Mouse (Mus musculus) embryo, embryonic 9.5 days (tissue): ENCODE measurements around the gene Vmn1r70.

Experiments used
- DNase-seq: peaks from one replicate; pipeline ENCODE4 v3.0.0-alpha.2; 2017; ENCODE audit errors: extremely low spot score

The Vmn1r70 gene

DNA sequence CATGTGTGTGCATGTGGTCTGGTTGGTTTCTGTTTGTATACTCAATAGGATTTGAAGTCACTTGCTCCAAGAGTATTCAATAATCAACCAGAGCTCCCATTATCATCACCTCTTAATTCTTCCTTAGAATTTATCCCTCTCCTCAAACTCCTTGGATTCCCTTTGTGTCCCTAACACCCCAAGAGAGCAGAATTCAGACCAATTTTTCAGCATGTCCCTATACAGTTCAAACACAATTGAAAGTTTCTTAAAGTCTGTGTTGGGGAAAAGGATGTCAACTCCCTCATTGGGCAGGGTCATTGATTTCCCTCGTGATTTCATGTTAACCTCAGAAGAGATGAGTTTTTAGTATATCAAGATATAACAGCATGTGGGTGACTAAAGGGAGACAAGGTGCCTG, at the start of gene Vmn1r70:
Gene Vmn1r70 (plus strand): TSS at position 301 of the 400 bp plus-strand sequence.
- no peak for DNase-seq

DNA sequence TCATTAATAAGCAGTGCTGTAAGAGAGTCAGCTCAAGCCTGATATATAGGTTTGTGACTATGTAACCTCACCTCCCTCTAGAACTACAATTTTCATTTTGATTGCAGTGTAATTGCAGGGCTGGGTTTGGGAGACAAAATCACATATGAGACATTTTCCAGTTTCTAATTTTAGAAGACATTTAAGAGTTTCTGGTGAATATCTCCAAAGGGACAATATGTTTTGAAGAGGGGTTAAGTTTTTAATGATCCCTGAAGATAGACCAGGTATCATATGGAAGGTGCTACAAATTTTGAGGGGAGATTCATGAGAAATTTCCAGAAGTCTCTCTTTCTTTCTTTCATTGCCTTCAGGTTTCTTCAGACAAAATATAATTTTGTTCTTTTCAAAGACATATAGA, 17.8 kb upstream of the Vmn1r70 start, which contains the start of gene Vmn1r69:
Gene Vmn1r69 (minus strand): TSS at position 101 of the 400 bp plus-strand sequence.
- no peak for DNase-seq
